Mouse (Mus musculus) right cerebral cortex, postnatal 10 days (tissue): ENCODE data around the gene Nucb1.
"Not testable (repeated sequence)": the region's sequence is repeated elsewhere in the genome, so short reads cannot be mapped to it uniquely, and the experiment has no call there.

Experiments used
- DNase-seq, 2 experiments: peaks; one replicate each; pipeline ENCODE4 v3.0.0; 2021; ENCODE audit warnings: low spot score in 2 of 2

The Nucb1 gene

DNA sequence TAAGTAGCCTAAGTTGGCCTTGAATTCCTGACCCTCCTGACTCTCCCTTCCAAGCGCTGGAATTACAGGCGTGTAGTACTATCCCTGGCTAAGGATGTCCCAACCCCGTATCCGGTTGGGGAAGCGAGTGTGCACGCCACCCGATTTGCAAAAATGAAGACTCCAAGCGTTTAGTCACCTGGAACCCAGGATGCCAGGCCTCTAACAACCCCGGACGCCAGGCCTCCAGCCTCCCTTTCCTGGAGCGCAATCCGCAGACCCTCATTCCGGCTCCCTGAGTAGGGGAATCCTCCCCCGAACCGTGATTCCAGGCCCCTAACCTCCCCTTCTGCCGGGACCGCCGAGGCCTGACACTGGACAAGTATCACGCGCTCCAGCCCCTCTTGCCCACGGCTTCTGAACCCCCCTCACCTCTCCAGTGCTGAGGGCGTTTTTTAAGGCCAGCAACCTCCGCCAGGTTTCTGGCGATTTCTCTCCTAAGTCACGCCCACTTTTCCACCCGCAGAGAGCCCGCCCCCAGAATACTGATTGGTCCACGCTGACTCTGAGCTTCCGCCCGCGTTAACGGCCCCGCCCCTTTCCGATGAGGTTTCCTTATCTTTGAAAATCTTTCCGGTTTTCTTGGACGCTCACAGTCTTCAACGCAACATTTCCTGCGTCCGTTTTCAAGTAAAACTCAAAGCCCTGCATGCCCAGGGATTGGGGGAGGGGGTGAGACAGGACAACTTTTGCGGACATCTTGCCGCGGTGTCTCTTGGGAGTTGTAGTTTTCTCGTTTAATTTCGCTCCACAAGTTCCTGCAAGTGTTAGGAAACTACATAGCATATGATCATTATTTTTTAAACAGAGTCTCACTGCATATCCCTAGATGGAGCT, at the start of gene Nucb1:
Gene Nucb1 (minus strand): TSS at position 495 of the 876 bp plus-strand sequence.
- DNase-seq, result peak; percentile 92 to 93

DNA sequence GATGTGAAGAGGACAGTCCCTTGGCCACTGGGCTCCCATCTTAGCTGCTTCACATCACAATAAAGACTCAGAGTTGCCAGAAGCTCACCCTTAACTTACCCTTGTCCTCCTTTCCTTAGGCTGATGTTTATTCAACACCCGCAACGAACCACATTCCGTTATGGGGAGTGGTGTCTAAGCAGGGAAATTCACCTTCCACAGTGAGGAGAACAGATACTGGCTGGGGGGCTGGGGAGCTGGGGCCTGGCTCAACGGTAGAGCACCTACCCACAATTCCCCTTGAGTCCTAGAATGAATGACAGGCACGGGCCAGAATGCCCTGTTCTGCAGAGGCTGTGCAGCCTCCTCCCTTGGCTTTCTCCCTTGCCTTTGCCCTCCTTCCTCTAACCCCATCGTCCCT, 48.7 kb upstream of the Nucb1 start:
- DNase-seq, result no peak

DNA sequence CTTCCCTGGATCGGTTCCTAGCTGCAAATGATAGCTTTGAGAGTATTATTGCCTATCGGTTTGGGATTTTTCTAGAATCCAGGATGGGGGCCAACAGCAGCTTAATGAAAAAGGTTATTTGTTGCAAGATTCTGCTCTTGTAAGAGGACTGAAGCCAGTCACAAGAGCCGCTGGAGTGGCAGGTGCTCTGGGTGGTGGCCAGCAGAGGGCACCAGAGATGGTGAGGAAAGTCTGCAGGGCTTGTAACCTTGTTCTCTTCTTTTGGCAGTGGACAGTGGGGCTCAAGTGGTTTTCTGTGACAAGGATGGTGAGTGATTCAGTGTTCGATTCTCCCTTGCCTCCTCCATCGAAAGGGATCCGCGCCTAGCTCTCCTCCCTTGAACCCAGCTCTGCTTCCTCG, 45.6 kb upstream of the Nucb1 start:
- DNase-seq, result peak; percentile 67 to 81

DNA sequence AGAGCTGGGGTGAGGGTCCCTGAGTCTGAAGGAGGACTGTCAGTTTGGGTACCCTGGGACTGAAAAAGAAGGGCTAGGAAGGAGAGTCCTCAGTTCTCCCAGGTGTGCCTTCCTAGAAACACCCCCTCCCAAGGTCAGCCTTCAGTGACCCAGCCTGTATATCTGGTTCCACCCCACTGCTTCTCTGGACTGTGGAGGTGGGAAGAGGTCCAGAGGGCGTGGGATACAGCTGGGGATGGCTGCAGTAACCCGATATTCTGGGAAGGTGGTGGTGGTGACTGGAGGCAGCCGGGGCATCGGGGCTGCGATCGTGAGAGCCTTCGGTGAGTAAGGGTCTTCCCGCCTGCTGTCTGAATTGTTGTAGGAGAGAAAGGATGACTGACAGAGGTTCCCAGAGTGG, 44.5 kb upstream of the Nucb1 start, which contains the start of gene Hsd17b14:
Gene Hsd17b14 (plus strand): TSS at position 150 of the 400 bp plus-strand sequence.
- DNase-seq, result no peak

DNA sequence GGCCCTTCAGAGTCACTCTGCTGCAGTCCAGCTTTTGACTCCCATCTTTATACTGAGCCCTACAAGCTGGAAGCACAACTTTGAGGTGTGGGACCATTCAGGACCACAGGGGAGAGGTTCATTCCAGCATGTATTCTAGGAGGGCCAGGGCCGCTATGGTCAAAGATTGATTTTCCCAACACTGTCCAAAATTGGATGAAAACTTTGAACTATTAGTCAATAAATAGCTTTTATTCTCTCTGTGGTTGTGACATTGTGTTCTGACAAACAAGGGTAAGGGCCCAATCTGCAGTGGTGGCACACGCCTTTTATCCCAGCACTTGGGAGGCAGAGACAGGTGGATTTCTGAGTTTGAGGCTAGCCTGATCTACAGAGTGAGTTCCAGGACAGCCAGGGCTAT, 43.8 kb upstream of the Nucb1 start:
- DNase-seq, result no peak

DNA sequence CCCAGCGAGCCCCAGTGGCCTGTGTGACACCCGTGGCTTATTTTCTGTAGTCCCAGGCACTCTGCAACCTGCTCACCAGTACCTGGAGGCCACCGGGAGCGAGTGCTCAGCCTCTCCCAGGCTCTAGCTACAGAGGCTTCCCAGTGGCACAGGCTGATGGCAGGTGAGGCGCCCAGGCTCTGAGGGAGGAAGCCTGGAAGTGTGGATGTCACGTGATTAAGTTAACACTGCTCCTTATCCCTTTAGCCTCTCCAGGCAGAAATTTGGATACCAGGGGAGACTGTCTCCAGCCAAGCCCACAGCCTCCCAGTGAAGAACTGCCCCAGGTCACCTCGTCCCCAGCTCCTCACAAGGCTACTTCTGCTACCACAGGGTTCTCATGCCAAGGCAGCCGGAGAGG, 43.3 kb upstream of the Nucb1 start:
- no peak for DNase-seq

DNA sequence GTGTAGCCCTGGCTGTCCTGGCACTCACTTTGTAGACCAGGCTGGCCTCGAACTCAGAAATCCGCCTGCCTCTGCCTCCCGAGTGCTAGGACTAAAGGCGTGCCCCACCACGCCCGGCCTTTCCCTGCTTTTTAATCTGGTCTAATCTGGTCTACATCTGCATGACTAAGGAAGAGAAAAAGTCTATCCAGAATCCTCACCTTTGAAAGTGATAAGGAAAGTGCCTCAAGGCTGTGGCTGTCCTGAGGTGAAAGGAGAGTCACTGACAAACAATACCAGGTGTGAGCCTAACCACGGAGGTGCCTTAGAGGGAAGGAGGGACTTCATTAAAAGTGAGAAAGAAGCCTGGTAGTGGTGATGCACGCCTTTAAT, 41.3 kb upstream of the Nucb1 start:
- DNase-seq, result no peak

DNA sequence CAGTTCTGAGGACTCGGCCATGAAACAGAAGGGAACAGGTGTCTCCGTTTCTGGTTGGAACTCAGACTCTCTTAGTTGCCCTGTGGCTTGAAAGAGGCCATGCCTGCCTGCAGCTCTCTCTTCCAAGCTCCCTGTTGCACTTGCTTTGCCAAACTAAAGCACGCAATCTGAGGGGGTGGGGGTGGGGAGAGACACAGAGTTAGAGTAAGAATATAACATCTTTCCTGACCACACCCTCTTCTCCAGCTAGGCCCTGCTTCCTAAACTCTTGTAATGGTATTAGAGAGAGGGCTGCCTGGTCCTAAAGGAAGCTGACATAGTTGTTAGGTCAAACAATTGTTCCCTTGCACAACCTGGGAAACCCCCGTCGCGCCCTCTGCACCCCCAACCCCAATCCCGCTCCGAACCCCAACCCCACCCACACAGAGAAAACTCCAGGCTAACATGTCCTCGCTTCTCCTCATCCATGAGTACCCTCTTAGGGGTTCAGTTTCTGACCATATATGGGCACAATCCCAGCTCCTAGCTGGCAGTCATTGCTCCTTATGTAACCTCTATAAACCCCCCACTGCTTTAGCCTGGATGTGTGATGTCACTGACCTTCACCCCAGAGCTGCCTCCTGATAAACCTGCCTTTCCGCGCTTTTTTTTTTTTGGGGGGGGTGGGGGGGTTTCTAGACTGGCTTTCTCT, 40.8 kb upstream of the Nucb1 start:
- DNase-seq, result no peak

DNA sequence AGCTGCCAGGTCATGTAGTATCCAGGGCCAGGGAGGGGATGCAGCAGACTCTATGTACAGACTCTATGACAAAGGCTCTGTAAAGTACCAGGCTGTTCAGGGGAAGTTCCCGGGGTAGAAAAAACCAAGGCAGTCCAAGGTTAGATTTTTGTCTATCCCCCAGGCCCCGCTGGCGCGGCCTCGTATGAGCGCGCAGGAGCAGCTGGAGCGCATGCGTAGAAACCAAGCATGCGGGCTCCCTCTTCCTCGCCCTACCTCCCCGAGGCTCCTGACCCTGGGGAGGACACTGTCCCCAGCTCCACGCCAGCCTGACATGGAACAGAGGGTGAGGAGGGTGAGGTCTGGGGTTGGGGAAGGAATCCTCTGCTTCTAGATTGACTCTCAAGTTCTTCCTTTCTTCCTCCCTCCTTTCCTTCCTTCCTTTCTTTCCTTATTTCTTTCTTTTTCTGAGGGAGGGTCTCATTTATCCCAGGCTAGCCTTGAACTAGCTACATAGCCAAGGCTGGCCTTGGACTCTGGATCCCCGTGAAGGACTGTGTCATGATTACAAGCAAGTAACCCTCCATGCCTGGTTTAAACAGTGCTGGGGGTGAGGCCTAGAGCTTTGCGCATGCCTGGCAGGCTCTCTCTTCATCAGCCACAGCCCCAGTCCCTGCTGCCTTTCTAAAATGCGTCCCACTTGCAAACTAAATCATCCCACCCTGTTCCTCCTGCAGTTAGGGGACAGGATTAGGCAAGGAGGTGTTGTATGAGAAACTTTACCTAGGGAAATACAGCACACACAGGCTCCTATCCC, 39.6 kb upstream of the Nucb1 start:
- no peak for DNase-seq

DNA sequence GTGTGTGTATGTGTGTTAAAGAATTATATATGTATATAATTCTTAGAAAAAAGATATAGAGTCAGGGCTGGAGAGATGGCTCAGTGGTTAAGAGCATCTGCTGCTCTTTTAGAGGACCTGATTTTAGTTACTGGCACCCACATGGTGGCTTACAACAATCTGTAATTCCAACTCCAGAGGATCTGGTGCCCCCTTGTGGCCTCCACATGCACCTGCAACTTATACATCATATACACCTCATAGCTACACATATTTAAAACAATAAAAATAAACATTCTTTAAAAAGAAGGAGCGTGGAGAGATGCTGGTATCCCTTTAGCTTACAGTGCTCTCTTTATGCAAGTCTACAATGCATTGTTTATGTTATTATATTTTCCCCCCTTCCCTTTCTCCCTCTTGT, 34.3 kb upstream of the Nucb1 start:
- DNase-seq, result no peak

DNA sequence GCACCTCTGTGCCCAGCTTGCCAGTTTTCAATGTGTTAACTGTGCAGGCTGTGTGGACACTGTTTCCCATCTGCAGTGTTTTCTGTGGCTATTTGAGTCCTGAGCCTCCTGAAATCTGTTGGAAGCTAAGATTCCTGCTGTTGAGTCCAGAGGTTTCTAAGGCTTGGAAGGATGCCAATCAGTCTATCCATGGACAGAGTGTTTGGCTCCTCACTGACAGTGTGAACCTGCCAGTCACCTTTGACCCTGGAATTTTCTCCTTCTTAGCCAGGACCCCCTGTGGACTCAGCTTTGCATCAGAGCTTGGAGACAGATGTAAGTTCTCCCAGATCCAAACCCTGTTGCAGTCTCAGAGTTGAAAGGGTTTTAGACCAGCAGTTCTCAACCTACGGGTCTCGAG, 30.0 kb upstream of the Nucb1 start:
- no peak for DNase-seq

DNA sequence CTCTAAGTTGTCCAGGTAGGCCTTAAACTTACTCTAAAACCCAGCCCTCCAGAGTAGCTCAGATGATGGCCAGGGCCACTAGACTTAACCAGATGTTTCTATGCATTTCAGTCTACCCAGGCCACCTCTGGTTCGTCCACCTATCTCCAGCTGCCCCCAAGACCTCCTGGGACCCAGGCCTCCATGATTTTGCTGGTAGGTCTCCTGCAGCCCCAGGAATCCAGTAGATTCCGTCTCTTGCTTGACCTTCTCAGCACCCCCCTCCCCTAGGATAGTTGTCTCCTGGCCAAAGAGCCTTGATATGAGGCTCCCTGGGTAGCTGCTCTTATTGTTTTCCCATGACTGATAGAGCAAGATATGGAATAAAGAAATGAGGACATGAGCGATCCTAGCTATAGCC, 28.9 kb upstream of the Nucb1 start:
- no peak for DNase-seq

DNA sequence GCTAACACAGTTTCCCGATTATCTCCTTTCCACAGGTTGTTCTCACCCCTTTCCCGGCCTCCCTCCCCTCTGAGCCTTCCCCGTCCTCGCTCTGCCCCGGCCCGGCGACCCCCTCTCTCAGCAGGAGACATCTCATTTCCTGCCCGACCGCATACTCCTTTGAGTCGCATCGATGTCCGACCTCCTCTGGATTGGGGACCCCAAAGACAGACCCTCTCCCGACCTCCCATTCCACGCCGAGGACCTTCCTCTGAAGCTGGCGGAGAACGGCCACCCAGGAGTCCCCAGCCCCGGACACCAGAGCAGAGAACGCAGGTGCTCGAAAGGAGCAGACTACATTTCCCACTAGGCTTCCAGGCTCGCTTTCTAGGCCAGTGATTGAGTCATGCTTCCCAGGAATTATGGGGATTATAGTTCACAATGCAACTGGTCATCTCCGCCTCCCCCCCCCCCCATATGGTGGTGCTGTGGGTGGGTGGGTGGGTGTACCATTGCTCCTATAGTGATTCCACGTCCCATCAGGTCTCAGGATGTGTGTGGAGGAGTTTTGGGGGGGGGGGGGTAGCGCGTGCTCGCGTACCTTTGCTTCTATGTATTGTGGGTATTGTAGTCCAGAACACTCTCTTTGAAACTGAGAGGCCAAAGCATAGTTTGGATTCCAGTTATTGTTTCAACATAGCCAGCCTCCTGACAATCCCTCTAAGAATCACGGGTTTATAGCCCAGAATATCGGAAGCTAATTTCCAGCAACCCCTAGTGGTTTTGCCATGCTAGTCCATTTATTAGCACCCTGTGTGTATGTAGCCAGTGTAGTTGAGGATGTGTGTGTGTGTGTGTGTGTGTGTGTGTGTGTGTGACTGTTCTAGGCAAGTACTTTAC, 28.2 kb upstream of the Nucb1 start:
- DNase-seq, result peak; percentile 80 to 85

DNA sequence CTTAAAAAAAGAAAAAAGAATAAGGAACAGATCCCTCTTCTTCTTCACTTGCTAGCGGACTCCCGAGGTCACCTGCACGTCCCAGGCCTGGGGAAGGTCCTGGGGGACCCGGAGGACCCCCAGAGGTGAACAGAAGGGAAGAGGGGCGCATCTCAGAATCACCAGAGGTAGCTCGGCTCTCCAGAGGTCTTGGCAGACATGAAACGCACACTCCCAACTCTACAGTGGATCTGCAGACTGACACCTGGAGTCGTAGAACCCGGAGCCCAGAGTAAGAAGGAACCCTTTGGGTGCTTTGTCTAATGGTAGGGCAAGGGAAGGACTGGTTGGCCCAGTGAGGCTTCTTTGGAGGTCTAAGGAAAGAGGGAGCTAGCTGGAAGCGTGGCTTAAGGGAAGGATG, 27.4 kb upstream of the Nucb1 start:
- no peak for DNase-seq

DNA sequence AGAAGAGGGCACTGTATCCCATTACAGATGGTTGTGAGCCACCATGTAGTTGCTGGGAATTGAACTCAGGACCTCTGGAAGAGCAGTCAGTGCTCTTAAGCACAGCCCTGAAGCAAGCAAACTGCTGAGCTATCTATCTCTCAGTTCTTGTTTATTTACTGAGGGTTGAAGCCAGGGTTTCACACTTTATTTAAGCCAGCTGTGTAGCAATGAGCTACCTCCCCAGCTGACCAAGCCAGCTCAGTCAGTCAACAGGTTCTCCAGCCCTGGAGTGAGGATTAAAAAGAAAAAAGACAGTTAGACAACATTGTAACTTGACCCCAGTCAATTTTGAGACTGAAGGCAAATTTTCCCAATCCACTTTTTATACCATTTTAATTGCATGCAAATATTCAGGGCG, 25.5 kb upstream of the Nucb1 start:
- DNase-seq, result no peak

DNA sequence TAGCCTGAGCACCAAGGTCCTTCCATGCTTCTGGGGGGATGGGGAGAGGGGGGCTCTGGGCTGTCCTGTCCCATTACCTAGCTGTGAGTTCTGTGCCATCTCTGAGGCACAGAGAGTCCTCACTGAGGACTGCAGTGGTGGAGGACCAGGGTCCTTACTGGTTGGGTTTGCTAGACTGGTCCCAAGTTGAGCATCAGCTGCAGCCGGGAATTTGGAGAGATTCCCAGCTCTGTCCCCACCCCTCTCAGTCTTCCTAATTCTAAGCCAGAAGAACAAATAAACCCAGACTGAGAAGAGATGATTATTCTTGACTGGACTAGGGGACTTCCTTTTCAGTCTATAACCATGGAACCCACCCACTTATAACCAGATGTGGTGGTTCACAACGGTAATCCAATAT, 20.4 kb upstream of the Nucb1 start:
- no peak for DNase-seq

DNA sequence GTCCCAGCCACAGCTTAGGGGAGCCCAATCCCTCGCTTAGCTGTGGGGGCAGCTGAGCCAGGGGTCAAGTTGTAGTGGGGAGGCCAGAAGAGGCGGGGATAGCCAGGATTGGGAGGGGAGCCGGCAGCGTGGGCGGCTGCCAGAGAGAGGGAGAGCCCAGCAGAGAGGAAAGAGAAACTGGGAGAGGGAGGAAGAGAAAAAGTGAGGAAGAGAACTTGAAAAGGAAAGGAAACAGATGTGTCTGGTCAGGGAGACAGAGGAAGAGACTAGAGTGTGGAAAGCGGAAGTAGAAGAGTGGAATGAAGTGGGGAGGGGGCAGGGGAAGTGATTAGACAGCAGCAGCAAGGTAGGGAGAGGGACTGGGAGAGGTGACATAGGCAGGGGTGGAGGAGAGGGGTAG, 19.3 kb upstream of the Nucb1 start:
- DNase-seq, result no peak

DNA sequence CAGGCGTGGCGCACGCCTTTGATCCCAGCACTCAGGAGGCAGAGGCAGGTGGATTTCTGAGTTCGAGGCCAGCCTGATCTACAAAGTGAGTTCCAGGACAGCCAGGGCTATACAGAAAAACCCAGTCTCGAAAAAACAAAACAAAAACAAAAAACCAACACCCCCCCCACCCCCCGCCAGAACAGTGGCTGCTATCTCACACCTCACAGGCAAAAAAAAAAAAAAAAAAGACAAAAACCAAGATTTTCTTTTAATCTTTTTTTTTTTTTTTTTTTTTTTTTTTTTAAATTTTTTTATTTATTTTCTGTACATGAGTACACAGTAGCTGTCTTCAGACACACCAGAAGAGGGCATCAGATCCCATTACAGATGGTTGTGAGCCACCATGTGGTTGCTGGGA, 17.0 kb upstream of the Nucb1 start:
- DNase-seq, result not testable (repeated sequence)

DNA sequence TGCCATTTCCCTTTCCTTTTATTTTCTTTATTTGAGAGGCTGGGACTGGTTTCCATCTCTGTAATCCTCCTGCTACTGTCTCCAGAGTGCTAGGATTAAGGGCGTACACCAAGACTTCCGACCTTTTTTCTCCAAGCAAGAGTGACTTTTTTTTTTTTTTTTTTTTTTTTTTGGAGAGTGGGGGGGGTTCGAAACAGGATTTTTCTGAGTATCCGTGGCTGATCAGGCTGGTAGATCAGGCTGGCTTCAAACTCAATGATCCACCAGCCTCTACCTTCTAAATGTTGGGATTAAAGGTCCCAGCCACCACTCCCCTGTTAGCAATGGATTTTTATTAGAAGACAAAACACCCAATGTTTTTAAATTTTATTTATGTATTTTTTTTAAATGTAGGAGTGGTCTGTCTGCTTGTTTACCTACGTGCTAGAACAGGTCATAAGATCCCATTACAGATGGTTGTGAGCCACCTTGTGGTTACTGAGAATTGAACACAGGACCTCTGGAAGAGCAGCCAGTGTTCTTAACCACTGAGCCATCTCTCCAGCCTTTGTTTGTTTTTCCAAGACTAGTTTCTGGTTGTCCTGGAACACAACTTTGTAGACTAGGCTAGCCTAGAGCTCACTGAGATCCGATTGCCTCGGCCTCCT, 16.4 kb upstream of the Nucb1 start:
- no peak for DNase-seq

DNA sequence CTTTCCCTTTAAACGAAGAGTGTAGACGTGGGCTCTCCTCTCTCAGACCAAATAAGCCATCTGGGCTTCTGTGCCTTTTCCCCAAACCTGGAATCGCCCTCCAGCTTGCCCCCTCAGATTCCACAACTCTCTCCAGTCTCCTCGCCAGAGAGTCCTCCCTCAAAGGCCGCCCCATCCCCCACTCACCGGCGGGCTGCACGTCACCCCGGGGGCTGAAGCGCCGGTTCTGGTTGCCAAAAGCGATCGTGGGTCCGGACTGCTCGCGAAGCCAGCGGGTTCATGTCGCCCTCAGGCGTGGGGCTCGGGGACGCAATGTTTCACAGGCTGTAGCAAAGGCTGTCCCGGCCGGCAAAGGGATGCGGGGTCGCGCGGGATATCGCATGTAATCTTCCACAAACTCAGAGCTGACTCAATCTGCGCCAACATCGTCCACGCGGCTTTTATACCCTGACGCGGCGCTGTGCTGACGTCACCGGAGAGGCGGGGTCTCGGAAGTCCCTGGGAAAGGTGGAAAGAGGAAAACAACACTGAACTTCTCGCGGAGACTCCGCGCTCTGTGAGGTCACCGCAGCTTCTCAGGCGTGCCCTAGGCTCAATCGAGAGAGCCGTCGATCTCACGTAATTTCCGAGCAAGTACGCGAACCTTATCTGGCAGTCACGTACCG, 15.7 kb upstream of the Nucb1 start, which contains the start of the genes Ppp1r15a and Plekha4:
Gene Ppp1r15a (minus strand): TSS at position 460 of the 665 bp plus-strand sequence.
Gene Plekha4 (plus strand): TSS at position 522 of the 665 bp plus-strand sequence.
- peak; percentile 95 to 96 for DNase-seq
